In genomic region chr19:24030871-24031556, GRCm38 (mm10) we compare ENCODE assay signal across 8 mouse cellular contexts. TPM values are rescaled to one million over a fixed set of nuclear protein-coding genes. Genes with fewer than 3 reads are reported as not detected.
A peak's percentile ranks its signal among the peaks of the same experiment; 100 is the strongest.
DNase-seq lines count a peak whose midpoint lies in the region; ATAC-seq and TF ChIP-seq lines count a peak whose summit lies in the region.

TSS of gene Fam189a2 (minus strand) at chr19:24031019.

- in situ Hi-C loops in ES-E14 (cut with MboI; ENCODE audit: low sequenced_read_pairs in 2 of 2, unreplicated experiment in 2 of 2), result no loop called here

- peaks cover 72% of the 10 kb centered on the region for H3K27me3 ChIP-seq in forebrain, embryonic 10.5 days (ENCODE audit: poor library complexity, severe bottlenecking)
- H3K27me3 ChIP-seq in heart, postnatal 0 days (ENCODE audit: control insufficient read depth, insufficient read depth, low read length), result no peaks in the 10 kb centered on the region

- H3K9ac ChIP-seq in ES-E14 (ENCODE audit: insufficient read depth, low read depth, low read length, poor library complexity, severe bottlenecking), result peak within 1 kb of the TSS; percentile 6
- H3K9ac ChIP-seq in heart, postnatal 0 days (replicated peaks; ENCODE audit: low read depth, low read length), result peak within 1 kb of the TSS; percentile 92

- no peaks in the 10 kb centered on the region for H3K36me3 ChIP-seq in ES-E14 (ENCODE audit: control insufficient read depth, insufficient read depth, low read length, poor library complexity, severe bottlenecking)
- no peaks in the 10 kb centered on the region for H3K36me3 ChIP-seq in forebrain, embryonic 10.5 days (replicated peaks)
- no peaks in the 10 kb centered on the region for H3K36me3 ChIP-seq in heart, postnatal 0 days (replicated peaks; ENCODE audit: control insufficient read depth, insufficient read depth, low read length)

- no peak for DNase-seq in ES-E14 (ENCODE audit: low read depth, low spot score)
- peak; percentile 58 for DNase-seq in adrenal gland, postnatal 25 days
- peak; percentile 42 for DNase-seq in forebrain, embryonic 10.5 days (ENCODE audit: extremely low spot score, low spot score)
- peak; percentile 73 for DNase-seq in heart, postnatal 0 days (ENCODE audit: low spot score)
- DNase-seq in kidney, postnatal 36 days, result peak; percentile 31 to 71
- peak; percentile 63 for DNase-seq in lung, postnatal 14 days
- DNase-seq in testis, postnatal 10 days (ENCODE audit: low spot score), result peak; percentile 72
- no peak for DNase-seq in spleen, postnatal 10 days (ENCODE audit: low spot score in 2 of 2)

- WGBS in forebrain, embryonic 10.5 days, result under 1% methylated on average over 64 of the region's 65 CpGs
- WGBS in heart, postnatal 0 days, result under 1% methylated on average over 49 of the region's 65 CpGs

- H3K27ac ChIP-seq in ES-E14 (ENCODE audit: insufficient read depth, low read depth, low read length, poor library complexity, severe bottlenecking), result no peak within 1 kb of the TSS
- peak within 1 kb of the TSS; percentile 80 for H3K27ac ChIP-seq in forebrain, embryonic 10.5 days
- peak within 1 kb of the TSS; percentile 98 for H3K27ac ChIP-seq in heart, postnatal 0 days (ENCODE audit: low read depth)

- H3K9me3 ChIP-seq in ES-E14 (ENCODE audit: control insufficient read depth, insufficient read depth, low read depth, low read length), result no peaks in the 10 kb centered on the region
- H3K9me3 ChIP-seq in forebrain, embryonic 10.5 days, result no peaks in the 10 kb centered on the region
- no peaks in the 10 kb centered on the region for H3K9me3 ChIP-seq in heart, postnatal 0 days (replicated peaks; ENCODE audit: control insufficient read depth, low read length)

- H3K4me1 ChIP-seq in ES-E14 (ENCODE audit: control insufficient read depth in 2 of 2, insufficient read depth in 2 of 2, low read length in 2 of 2, poor library complexity in 1 of 2), result peaks cover 5 to 8% of the 10 kb centered on the region in 2 experiments
- H3K4me1 ChIP-seq in forebrain, embryonic 10.5 days, result peaks cover 67% of the 10 kb centered on the region
- peaks cover 14% of the 10 kb centered on the region for H3K4me1 ChIP-seq in heart, postnatal 0 days (ENCODE audit: control insufficient read depth, insufficient read depth)

- ATAC-seq in heart, postnatal 0 days (ENCODE audit: insufficient read depth, low read depth), result peak; percentile 92

- no peak for TF ChIP-seq CTCF in heart, postnatal 0 days (IDR thresholded peaks at IDR 0.05; ENCODE audit: low read depth)

- no peak for TF ChIP-seq EP300 in heart, postnatal 0 days (IDR thresholded peaks at IDR 0.05; ENCODE audit: low read depth)

- peak within 1 kb of the TSS; percentile 63 to 76 for H3K4me3 ChIP-seq in ES-E14 (ENCODE audit: insufficient read depth in 1 of 2, low read depth in 1 of 2, low read length in 2 of 2, poor library complexity in 1 of 2, severe bottlenecking in 1 of 2)
- peak within 1 kb of the TSS; percentile 68 for H3K4me3 ChIP-seq in forebrain, embryonic 10.5 days
- H3K4me3 ChIP-seq in heart, postnatal 0 days (ENCODE audit: low read depth, low read length), result peak within 1 kb of the TSS; percentile 85

- peak within 1 kb of the TSS; percentile 72 for H3K4me2 ChIP-seq in heart, postnatal 0 days (ENCODE audit: low read depth, low read length)

TF ChIP-seq in ES-E14, 5 proteins besides CTCF, POLR2A, EP300 and RAD21:
- TF ChIP-seq ZC3H11A (IDR thresholded peaks at IDR 0.05; ENCODE audit: borderline replicate concordance, low read depth, low read length) (no peak), HCFC1 (IDR thresholded peaks at IDR 0.05; ENCODE audit: borderline replicate concordance, insufficient read depth, low read length) (no peak), ZNF384 (IDR thresholded peaks at IDR 0.05; ENCODE audit: low read depth, low read length) (no peak), MAFK (IDR thresholded peaks at IDR 0.05; ENCODE audit: insufficient read depth, low read depth, low read length) (no peak), CHD2 (IDR thresholded peaks at IDR 0.05; ENCODE audit: low read depth, low read length) (no peak)

RNA-seq across cellular contexts. Expression of gene Fam189a2, which starts in this region (rescaled TPM):
- total RNA-seq in ES-E14 (2012; rRNA removed), result 1.2 and 1.6 TPM in 2 replicates
- 6.2 and 7.3 TPM in 2 replicates for total RNA-seq in adrenal gland, postnatal 25 days (2021)
- polyA plus RNA-seq in forebrain, embryonic 10.5 days (2016; fragmentation: Nextera tagmentation; extraction: Ambion mirVana), result 0.38 and 0.52 TPM in 2 replicates
- 98.9 and 100 TPM in 2 replicates for total RNA-seq in heart, postnatal 0 days (2014; rRNA removed; ENCODE audit: low replicate concordance)
- polyA plus RNA-seq in heart, postnatal 0 days (2015; fragmentation: Nextera tagmentation; extraction: Ambion mirVana), result 7.7 and 8.3 TPM in 2 replicates

Comparison
In these comparisons a context has a peak if more than half of its experiments do, and no peak if none do; other contexts are left out.
1. RNA of gene Fam189a2 (total RNA-seq): 98.9 to 100 TPM in heart, postnatal 0 days; 6.2 to 7.3 TPM in adrenal gland, postnatal 25 days and 1.2 to 1.6 TPM in ES-E14; every median in the first group is over 10 times any median in the second.
2. Peak in DNase-seq, H3K4me3 ChIP-seq and H3K27ac ChIP-seq in forebrain, embryonic 10.5 days; RNA of the gene not detected or under 1 TPM.
3. DNase-seq: peak in adrenal gland, postnatal 25 days (single experiment), heart, postnatal 0 days (single experiment), kidney, postnatal 36 days (2 of 2), lung, postnatal 14 days (single experiment) and testis, postnatal 10 days (single experiment); none in ES-E14 (single experiment) and spleen, postnatal 10 days (0 of 2).
4. Peak in every context shown above with its lines, with median percentiles within 50 percentile points of each other: H3K4me3 ChIP-seq.